Mouse (Mus musculus): ENCODE data around the gene Chka. TPM values are rescaled to one million over a fixed set of nuclear protein-coding genes. Genes with fewer than 3 reads are reported as not detected.

Chka gene
- total and polyA plus RNA-seq, 3 experiments, result 7.6 to 13.0 (median 10.1) TPM

- dilution Hi-C loops (cut with MboI; ENCODE audit: extremely low pct_ligation_motif_present, extremely low pct_unique_long_range_greater_than_20kb, low sequenced_read_pairs) (no loop called here), in situ Hi-C loops (cut with MboI; ENCODE audit: low pct_ligation_motif_present, low pct_unique_long_range_greater_than_20kb, low sequenced_read_pairs) (no loop called here)
- no peak overlapping the region for H3K9ac ChIP-seq (ENCODE audit: insufficient read depth, low read depth)
- H3K9me3 ChIP-seq (replicated peaks; ENCODE audit: low read length), result no peaks in the 10 kb centered on the region
- no peak for DNase-seq (ENCODE audit: extremely low read depth)
- no peak overlapping the region for H3K4me2 ChIP-seq (ENCODE audit: insufficient read depth, low read depth, poor library complexity, severe bottlenecking)
- H3K36me3 ChIP-seq (replicated peaks in 1 of 2; ENCODE audit: control insufficient read depth in 1 of 2, insufficient read depth in 1 of 2, low read length in 1 of 2), result no peaks in the 10 kb centered on the region
- TF ChIP-seq CHD2 (IDR thresholded peaks at IDR 0.05; ENCODE audit: low read length) (no peak), MAX (IDR thresholded peaks at IDR 0.05; ENCODE audit: low read length) (no peak), IRF4 (IDR thresholded peaks at IDR 0.05; ENCODE audit: low read depth, low read length) (no peak), MEF2A (IDR thresholded peaks at IDR 0.05; ENCODE audit: borderline replicate concordance, low read depth, low read length) (no peak), CTCF (conservative IDR thresholded peaks at IDR 0.05 in 1 of 2, IDR thresholded peaks at IDR 0.05 in 1 of 2; ENCODE audit: low read depth in 2 of 2, low read length in 2 of 2) (no peak), MAFK (IDR thresholded peaks at IDR 0.05; ENCODE audit: insufficient replicate concordance, low read length) (no peak), RCOR1 (conservative IDR thresholded peaks at IDR 0.05; ENCODE audit: low read depth, low read length) (no peak), E2F4 (IDR thresholded peaks at IDR 0.05; ENCODE audit: insufficient replicate concordance, low read depth, low read length) (no peak), NELFE (IDR thresholded peaks at IDR 0.05; ENCODE audit: low read depth, low read length) (no peak), SMC3 (IDR thresholded peaks at IDR 0.05; ENCODE audit: low read depth, low read length) (no peak), POLR2A (IDR thresholded peaks at IDR 0.05; ENCODE audit: low read depth, low read length) (no peak), MYC (IDR thresholded peaks at IDR 0.05; ENCODE audit: low read depth, low read length) (no peak), MAZ (IDR thresholded peaks at IDR 0.05; ENCODE audit: low read depth, low read length) (no peak), POLR2AphosphoS2 (IDR thresholded peaks at IDR 0.05; ENCODE audit: low read depth, low read length) (no peak), BHLHE40 (IDR thresholded peaks at IDR 0.05; ENCODE audit: low read depth, low read length) (no peak), ZMIZ1 (IDR thresholded peaks at IDR 0.05; ENCODE audit: low read depth, low read length) (no peak), ELF1 (IDR thresholded peaks at IDR 0.05; ENCODE audit: low read depth, low read length) (no peak), PAX5 (IDR thresholded peaks at IDR 0.05; ENCODE audit: low read length) (no peak), RAD21 (IDR thresholded peaks at IDR 0.05; ENCODE audit: low read depth, low read length) (no peak), JUND (conservative IDR thresholded peaks at IDR 0.05; ENCODE audit: low read depth, low read length) (no peak)
- H3K79me2 ChIP-seq (replicated peaks; ENCODE audit: control insufficient read depth, extremely low read depth, insufficient read depth, poor library complexity, severe bottlenecking), result no peaks in the 10 kb centered on the region
- no peak overlapping the region for H3K4me3 ChIP-seq (replicated peaks in 1 of 3; ENCODE audit: low read depth in 2 of 3, low read length in 2 of 3, poor library complexity in 1 of 3)
- peaks cover 2% of the 10 kb centered on the region for H3K27me3 ChIP-seq (replicated peaks)
- no peak overlapping the region for H3K27ac ChIP-seq (ENCODE audit: insufficient read depth, low read depth)
- H3K4me1 ChIP-seq (ENCODE audit: control insufficient read depth in 1 of 2, insufficient read depth in 2 of 2), result peaks cover 2 to 11% of the 10 kb centered on the region in 2 experiments; a peak in 2 of 4 replicates
Measured at GRCm38 (mm10) chr19:3836791-3837190, 14.8 kb upstream of the Chka start.

GRCm38 (mm10) chr19:3838931-3839330 is 12.6 kb upstream of the Chka start:
- Histone ChIP-seq H3K27ac (ENCODE audit: insufficient read depth, low read depth) (no peak overlapping the region), H3K4me3 (replicated peaks in 1 of 3; ENCODE audit: low read depth in 2 of 3, low read length in 2 of 3, poor library complexity in 1 of 3) (no peak overlapping the region), H3K4me2 (ENCODE audit: insufficient read depth, low read depth, poor library complexity, severe bottlenecking) (no peak overlapping the region), H3K79me2 (replicated peaks; ENCODE audit: control insufficient read depth, extremely low read depth, insufficient read depth, poor library complexity, severe bottlenecking) (no peaks in the 10 kb centered on the region), H3K9me3 (replicated peaks; ENCODE audit: low read length) (no peaks in the 10 kb centered on the region), H3K9ac (ENCODE audit: insufficient read depth, low read depth) (no peak overlapping the region), H3K27me3 (replicated peaks) (peaks cover 2% of the 10 kb centered on the region), H3K36me3 (replicated peaks in 1 of 2; ENCODE audit: control insufficient read depth in 1 of 2, insufficient read depth in 1 of 2, low read length in 1 of 2) (no peaks in the 10 kb centered on the region), H3K4me1 (ENCODE audit: control insufficient read depth in 1 of 2, insufficient read depth in 2 of 2) (peaks cover 0 to 3% of the 10 kb centered on the region in 2 experiments; a peak in 1 of 4 replicates)
- DNase-seq (ENCODE audit: extremely low read depth), result no peak
- TF ChIP-seq NELFE (IDR thresholded peaks at IDR 0.05; ENCODE audit: low read depth, low read length) (no peak), MYC (IDR thresholded peaks at IDR 0.05; ENCODE audit: low read depth, low read length) (no peak), MEF2A (IDR thresholded peaks at IDR 0.05; ENCODE audit: borderline replicate concordance, low read depth, low read length) (no peak), POLR2AphosphoS2 (IDR thresholded peaks at IDR 0.05; ENCODE audit: low read depth, low read length) (no peak), GABPA (IDR thresholded peaks at IDR 0.05; ENCODE audit: insufficient replicate concordance, low read depth, low read length) (no peak), MAFK (IDR thresholded peaks at IDR 0.05; ENCODE audit: insufficient replicate concordance, low read length) (no peak), POLR2A (IDR thresholded peaks at IDR 0.05; ENCODE audit: low read depth, low read length) (no peak), USF2 (conservative IDR thresholded peaks at IDR 0.05; ENCODE audit: low read depth, low read length) (no peak), UBTF (IDR thresholded peaks at IDR 0.05; ENCODE audit: low read depth, low read length) (no peak), EP300 (IDR thresholded peaks at IDR 0.05; ENCODE audit: low read length) (no peak)
- dilution Hi-C loops (cut with MboI; ENCODE audit: extremely low pct_ligation_motif_present, extremely low pct_unique_long_range_greater_than_20kb, low sequenced_read_pairs) (no loop called here), in situ Hi-C loops (cut with MboI; ENCODE audit: low pct_ligation_motif_present, low pct_unique_long_range_greater_than_20kb, low sequenced_read_pairs) (no loop called here)
